Mouse (Mus musculus) adrenal gland, postnatal 14 days (tissue): ENCODE results near the gene Hspa4. TPM values are rescaled to one million over a fixed set of nuclear protein-coding genes. Genes with fewer than 3 reads are reported as not detected.
"Not testable (repeated sequence)": the region's sequence is repeated elsewhere in the genome, so short reads cannot be mapped to it uniquely, and the experiment has no call there.

Experiments
- DNase-seq: peaks from one replicate; pipeline ENCODE4 v3.0.0; 2021; ENCODE audit warnings: mixed read lengths
- long read RNA-seq, 2 experiments: library from polyadenylated mRNA; stranded (forward); transcript quantifications; one replicate each; pipeline ENCODE4 v2.0.0; 2021
- total RNA-seq: library from RNA; stranded (reverse); gene quantifications from 2 replicates; pipeline ENCODE4 v1.2.3, GENCODE M21; 2021

The Hspa4 gene
- total RNA-seq = 174 and 183 TPM in 2 replicates
- long read RNA-seq, experiment 1, full-length matches to known transcripts = 142 of 163 reads
- long read RNA-seq, experiment 1, partial matches to known transcripts = 11 of 163 reads
- long read RNA-seq, experiment 1, other reads (novel, unspliced or antisense) = 10 of 163 reads
- long read RNA-seq, experiment 2, full-length matches to known transcripts = 81 of 107 reads
- long read RNA-seq, experiment 2, partial matches to known transcripts = 9 of 107 reads
- long read RNA-seq, experiment 2, other reads (novel, unspliced or antisense) = 17 of 107 reads

DNA sequence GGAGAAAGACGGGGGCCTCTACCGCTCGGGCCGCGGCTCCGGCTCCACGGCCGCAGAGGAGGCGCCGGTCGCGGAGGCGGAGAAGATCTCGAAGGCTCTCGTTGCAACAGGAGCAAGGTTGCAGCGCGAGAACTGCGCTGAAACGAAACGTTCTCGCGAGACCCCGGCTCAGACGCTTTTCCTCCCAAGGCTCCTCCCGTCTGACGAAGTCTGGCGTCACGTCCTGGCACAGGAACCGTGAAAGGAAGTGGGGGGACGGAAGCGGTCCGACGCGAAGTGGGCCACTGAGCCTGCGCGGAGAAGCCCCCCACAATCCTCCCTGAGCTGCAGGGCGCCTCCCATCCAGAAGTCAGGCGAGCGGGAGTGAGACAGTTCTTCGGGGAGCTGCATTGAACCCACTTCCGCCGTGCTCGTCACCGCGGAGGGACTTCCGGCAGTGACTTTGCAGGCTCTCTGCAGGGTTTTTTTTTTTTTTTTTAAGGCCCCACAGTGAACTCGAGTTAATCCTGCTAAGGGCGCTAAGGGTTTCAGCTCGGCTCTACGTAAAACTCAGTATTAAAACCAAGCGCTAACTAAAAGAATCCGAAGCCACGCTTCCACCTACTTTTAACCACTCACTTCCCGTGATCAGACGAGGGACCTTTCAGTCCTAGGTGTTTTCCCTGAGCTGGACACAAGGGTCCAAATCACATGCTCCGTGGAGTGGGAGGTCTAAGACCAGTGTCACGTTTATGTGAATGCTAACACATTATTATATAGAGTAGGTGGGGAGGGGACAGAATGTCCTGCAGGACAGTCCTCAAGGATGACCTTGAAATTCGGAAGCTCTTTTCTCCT, at the start of gene Hspa4:
Gene Hspa4 (minus strand): TSS at position 128 of the 837 bp plus-strand sequence.
- DNase-seq = peak; percentile 99

DNA sequence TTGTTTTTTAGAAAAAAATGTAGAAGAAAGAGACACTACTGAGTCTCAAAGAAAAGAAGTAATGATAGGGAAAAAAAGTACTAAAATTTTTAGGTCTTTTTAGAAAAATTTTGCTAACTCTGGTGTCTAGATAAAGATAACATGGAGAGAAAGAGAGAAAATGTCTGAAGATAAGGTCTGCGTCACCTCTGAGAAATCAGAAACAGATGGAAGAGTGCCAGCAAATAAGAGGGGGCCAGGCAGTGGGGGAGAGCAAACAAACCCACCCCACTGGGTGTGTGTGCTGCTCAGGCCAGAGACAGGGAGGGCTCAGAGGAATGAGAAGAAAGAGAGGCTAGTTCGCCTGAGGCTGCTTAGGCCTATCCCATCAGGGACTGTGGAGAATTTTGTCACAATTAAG, 45.5 kb upstream of the Hspa4 start:
- DNase-seq = no peak

DNA sequence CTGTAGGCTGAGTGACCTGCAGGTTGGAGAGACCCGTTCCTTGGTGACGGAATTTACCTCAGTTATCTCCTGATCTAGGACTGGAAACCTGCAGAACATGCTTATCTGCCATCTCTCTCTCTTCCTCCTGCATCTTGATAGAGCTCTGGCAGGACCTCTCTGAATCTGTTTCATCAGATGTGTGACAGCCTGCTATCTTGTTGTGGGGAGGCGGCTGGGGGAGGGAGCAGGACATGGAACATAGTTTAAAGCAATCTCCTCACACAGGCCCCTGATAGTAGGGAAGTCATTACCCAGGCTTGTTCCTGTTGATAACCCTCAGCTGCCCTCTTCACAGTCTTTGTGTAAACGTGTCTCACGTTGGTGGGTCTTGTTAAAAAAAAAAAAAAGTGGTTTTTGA, 45.1 kb upstream of the Hspa4 start:
- no peak for DNase-seq

DNA sequence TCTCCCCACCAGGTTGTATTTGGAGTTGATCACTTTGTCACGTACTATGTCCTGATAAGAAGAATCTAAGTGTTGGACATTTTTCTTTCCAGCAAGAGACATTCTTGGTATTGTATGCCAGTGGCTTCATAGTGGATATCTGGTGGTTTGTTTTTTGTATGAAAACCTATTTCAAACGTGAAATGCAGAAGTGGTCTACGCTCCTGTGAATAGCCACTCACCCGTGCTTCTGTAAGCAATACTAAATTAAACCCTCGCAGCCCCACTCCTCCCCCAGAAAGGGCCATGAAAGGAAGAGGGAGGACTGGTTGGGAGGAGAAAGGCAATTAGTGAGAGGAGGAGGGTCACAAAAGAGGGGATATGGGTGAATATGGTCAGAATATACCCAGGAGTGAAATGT, 42.5 kb upstream of the Hspa4 start:
- no peak for DNase-seq

DNA sequence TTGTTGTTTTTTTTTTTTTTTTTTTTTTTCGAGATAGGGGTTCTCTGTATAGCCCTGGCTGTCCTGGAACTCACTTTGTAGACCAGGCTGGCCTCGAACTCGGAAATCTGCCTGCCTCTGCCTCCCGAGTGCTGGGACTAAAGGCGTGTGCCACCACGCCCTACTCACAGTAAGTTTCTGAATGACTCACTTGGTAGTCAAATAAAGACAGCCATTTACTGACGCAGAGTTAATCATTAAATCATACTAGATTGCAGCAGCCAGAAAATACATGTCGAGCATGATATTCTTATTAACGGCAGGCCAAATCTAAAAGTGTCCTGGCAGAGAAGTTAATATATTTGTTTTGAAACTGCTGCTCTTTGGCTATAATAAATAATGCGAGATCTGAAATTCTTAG, 40.8 kb upstream of the Hspa4 start:
- DNase-seq = not testable (repeated sequence)

DNA sequence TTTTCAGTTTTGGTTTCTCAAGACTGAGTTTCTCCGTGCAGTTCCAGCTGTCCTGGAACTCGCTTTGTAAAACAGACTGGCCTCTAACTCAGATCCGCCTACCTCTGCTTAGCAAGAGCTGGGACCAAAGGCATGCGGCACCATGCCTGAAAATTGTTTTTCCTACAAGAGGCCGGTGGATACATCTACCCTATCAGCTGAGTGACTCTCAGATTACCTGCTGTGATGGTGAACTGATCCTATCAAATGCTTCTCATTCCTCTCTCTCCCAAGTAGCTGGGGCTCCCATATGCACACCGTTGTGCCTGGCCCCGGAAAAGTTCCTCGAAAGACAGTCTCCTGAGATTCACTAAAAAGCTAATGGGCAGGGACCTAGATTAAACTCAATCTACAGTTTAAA, 37.4 kb upstream of the Hspa4 start:
- no peak for DNase-seq

DNA sequence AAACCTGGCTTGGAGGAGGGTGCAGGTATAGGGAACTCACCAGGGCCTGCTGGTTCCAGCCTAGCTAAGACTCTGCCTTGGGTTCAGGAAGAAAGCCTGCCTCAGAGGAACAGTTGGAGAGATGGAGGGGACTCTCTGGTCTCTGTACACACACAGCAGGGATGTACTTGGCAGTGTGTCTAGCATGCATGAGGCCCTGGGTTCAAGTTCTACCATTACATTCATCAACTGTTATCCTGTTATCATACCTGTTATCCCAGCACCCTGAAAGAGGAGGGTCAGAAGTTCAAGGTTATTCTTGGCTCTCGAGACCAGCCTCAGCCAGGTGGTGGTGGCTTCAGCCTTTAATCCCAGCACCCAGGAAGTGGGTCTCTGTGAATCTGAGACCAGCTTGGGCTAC, 36.7 kb upstream of the Hspa4 start:
- DNase-seq = no peak

DNA sequence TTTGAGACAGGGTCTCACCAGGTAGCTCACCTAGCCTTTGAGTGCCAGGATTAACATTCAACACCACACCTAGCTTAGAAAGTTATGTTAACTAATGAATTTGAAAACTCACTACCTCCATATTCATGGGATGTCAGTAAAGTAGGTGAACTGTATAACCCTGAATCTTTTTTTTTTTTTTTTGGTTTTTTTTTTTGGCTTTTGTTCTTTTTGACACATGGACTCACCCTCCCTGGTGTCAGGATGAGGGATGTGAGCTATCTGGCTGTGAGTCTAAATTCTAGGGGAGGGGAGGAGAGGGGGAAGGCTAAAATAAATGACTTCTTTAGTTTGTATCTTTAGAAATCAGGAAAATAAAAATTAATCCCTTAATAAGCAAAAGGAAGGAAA, 35.9 kb upstream of the Hspa4 start:
- DNase-seq = no peak

DNA sequence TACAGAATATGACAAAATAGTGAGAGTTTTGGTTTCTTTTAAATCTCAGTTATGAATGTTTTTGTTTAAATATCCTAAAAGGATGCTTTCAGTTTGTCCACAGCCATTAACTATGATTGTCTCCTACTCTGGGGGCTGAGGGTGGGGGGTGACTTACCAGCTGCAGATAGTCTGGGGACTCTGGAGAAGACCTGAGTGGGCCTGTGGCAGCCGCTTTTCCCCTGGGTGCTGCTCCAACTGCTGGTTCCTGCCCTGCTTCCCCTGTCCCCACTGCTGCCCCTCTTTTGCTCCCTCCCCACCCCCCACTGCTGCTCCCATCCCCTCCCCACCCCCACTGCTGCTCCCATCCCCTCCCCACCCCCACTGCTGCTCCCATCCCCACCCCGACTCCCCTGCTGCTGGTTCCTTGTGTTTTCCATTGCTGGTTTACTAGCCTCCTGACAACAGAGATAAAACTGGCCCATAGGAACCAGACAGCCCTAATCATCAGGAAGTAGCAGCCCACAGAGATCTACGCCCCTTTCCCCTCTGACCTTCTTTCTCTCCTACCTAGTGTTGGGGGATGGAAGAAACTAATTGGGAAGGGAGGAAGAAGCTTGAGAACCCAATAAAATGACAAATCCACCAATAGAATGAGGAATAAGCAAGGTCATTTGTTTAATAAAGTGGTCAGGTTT, 35.4 kb upstream of the Hspa4 start:
- no peak for DNase-seq

DNA sequence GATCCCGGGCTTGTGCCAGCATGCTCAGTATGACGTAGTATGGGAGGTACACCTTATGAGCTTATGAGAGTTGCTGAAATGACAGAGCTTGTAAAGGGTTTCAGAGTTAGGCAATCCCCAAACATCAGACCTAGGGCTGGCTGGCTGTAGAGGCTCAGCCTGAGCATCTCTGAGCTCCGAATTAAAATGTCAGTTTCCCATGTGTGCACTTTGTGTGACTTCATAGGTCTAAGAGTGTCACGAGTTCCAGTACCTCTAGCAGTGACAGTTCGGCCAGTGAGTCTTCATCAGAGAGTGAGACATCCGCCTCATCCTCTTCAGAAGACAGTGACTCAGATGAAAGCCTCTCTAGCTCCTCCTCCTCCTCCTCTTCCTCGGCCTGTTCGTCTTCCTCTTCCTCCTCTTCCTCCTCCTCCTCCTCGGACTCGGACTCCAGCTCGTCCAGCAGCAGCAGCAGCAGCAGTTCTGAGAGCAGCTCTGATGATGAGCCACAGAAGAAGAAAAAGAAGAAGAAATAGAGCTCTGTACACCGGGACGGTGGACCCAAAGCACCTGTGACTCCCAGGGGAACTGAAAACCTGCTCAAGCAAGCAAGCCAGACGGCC, 31.9 kb upstream of the Hspa4 start:
- no peak for DNase-seq

DNA sequence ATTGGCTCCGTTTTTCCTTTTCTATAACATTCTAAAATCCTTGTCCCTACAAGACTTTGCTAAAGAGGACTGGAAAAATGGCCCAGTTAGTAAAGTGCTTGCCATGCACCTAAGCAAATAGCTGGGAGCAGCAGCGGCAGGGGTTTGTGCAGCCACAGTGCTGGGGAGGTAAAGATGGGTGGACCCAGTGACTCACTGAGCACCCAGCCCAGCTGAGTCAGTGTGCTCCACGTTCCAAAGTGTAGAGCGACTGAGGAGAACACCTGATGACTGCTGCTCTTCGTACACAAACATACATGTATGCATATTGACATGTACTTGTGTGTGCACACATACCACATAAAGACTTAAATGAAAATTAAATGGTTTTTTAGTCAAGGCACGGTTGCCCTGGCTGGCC, 30.9 kb upstream of the Hspa4 start:
- DNase-seq = no peak

DNA sequence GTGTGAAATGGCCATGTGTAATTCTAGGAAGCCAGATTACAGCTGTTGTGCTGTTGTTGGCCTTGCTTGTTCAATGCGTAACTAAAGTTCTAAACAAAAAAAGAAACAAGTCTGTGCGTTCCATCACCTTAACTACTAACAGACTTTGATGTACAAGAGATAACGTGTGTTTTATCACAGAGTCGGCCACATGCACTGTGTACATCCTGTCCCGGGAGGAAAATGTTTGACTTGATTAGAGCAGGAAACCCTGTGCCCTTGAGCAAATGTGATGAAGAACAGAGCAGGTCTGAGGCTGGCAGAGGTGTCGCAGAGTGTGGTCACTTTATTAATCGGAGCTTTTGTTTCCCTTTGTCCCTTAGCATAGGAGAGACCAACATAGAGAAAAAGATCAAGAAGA, 30.1 kb upstream of the Hspa4 start:
- no peak for DNase-seq

DNA sequence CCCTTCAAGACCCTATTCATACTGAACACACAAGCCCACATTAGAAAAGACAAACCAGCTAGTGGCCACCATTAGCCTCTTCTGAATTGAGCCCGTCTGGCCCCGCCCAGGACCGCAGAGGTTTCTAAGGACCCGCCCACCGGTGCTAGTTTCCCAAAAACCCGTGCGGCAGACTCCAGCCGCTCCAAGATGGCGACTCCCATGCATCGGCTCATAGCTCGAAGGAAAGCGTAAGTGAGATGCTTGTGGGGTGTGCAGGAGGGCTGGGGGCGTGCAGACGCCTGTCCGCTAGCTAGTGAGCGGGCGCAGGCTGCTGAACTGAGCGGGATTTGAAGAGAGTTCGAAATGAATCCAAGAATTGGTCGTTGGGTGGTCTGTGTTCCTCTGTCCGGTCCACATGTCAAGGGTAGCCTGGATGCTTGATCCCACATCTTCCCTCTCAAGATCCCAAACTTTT, 24.3 kb upstream of the Hspa4 start, which contains the start of gene Zcchc10:
Gene Zcchc10 (plus strand): TSS at position 168 of the 457 bp plus-strand sequence.
- DNase-seq = peak; percentile 94

DNA sequence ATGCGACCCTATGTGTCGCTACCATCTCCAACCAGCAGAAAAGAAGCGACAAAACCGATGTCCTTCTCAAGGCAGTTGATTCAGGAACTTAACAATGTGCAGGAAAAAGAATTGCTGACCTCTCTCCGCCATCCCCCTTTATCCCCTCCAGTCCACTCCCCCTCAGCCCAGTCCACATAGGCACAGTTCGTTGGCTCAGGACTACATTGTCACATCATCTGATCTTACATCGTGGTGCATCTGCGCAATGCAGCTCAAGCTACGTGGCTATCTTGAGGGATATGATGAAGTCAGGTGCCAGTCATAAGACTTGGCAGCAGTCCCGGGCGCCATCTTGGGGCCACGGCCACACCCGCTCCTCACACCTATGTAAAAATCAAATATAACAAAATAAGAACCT, 19.6 kb upstream of the Hspa4 start:
- DNase-seq = not testable (repeated sequence)

DNA sequence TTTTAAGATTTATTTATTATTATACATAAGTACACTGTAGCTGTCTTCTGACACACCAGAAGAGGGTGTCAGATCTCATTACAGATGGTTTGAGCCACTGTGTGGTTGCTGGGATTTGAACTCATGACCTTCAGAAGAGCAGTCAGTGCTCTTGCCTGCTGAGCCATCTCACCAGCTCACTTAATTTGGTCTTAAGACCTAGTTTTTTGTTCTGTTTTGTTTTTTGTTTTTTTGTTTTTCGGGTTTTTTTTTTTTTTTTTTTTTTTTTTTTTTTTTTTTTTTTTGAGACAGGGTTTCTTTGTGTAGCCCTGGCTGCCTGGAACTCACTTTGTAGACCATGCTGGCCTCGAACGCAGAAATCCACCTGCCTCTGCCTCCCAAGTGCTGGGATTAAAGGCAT, 18.3 kb upstream of the Hspa4 start:
- not testable (repeated sequence) for DNase-seq

DNA sequence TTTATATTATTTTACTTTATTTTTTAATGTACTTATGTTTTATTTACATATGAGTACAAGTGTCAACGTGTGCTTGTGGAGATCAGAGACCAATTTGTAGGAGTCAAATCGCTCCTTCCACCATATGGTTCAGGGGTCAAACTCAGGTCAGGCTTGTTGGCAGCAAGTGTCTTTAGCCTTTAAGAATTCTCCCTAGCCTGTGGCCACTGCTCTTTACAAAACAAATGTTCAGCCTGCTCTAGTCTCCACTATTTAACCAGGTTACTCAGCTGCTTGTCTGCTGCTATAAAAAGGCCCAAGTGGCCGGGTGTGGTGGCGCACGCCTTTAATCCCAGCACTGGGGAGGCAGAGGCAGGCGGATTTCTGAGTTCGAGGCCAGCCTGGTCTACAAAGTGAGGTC, 17.8 kb upstream of the Hspa4 start:
- DNase-seq = no peak

DNA sequence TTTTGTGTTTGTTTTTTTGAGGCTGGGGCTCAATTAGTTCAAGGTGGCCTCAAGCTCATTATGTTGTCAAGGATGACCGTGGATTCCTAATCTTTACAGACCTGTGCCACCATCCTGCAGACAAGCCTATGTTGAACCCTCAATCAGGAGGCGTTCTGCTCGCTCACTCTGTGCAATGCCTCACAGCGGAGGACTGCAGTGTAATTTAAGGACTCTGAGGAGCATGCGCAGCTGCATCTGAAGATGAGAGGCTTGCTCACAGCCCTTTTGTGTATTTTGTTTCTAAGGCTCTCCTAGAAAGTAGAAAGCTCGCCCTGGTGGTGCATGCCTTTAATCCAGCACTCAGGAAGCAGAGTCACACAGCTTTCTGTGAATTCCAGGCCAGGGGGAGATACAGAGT, 16.7 kb upstream of the Hspa4 start:
- no peak for DNase-seq

DNA sequence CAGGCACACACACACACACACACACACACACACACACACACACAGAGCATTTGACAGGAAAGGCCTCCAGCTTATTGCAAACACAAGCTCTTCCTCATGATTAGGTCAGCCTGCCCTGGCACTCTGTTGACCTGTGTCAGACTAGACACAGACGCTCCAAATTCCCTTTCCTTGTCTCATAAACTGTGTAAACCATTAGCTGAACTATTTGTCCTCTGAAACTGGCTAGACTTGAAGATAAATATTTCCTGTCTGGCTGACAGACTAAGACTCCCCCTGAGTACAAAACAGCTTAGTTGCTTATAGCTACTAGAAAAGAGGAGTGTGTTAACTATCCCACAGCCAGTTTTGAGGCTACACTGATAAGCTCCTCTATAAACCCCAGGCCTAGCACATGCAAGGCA, 14.5 kb upstream of the Hspa4 start:
- peak; percentile 35 for DNase-seq

DNA sequence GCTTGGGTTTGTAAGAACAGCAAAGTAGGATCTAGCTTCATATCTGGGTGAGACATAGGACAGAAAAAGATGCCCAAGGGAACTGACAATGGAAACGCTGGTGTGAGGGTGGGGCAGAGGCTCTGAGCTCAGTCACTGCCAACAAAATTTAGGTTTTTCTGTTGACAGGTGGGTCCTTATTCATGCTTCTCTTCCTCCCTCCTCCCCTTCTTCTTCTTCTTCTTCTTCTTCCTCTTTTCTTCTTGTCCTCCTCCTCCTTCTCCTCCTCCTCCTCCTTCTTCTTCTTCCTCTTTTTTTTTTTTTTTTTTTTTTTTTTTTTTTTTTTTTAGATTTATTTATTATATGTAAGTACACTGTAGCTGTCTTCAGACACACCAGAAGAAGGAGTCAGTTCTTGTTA, 12.6 kb upstream of the Hspa4 start:
- not testable (repeated sequence) for DNase-seq

DNA sequence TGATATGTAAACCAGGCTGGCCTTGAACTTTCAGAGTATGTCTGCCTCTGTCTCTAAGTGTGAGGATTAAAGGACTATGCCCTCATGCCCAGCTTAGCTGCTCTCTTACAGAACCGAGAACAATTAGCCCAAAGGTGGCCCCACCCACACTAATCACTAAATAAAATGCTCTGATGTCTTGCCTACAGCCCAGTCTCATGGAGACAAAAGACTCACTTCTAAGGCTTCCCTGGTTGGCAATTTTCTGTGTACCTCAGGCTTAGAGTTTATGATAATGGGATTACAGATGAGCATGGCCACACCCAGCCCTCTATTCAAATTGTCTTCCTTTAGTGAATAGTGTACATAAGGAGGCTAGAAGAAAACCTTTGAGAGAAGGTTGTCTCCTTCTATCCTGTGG, 11.1 kb upstream of the Hspa4 start:
- DNase-seq = no peak

DNA sequence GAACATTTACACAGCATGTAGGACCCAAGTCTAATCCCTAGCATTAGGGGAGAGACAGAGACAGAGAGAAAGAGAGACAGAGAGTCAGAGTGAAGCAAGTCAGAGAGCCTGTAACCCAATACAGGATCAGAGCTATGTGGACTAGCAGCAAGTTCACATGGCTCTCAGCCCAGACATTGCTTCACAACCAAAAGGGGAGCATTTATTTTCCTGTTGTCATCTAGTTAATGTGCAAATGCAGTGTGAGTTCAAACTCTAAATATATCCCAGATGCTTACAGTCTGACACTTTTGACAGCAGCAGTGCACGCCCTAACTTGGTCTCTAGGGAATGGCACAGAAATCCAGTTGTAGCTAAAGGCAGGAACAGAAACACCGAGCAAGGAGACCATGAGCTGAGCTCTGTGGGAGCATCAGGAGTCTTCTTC, 8.6 kb upstream of the Hspa4 start:
- peak; percentile 86 for DNase-seq

DNA sequence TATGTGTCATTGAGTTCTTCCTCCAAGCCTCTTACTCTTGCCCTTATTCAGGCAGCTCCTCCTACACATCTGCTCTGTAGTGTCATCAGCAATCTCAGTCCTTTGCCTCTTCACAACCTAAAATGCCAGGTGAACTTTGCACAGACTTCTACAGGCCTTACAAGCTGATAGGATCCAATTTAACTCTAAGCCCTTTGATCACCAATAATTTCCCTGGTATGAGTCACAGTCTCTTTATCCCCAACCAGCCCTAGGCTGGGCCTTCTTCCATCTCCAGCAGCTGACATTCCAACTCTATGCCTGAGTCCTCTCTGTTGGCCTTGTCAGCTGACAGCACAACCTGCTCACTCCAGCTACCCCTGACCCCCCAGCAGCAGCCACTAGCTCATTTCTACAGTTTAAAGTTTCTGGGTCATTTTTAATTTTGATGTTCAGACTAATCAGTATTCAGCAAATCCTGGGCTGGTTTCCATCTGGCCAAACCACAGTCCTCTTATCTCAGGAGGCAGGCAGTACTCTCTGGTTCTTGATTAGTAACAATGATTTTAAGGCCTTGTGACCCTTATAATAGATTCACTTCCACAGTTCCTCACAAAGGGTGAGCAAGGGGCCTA, 8.1 kb upstream of the Hspa4 start:
- peak; percentile 54 for DNase-seq
